Mouse (Mus musculus) erythroblast, adult 5-6 weeks (primary cell): ENCODE measurements around the gene Rock2. TPM values are rescaled to one million over a fixed set of nuclear protein-coding genes. Genes with fewer than 3 reads are reported as not detected.

Source experiments
- ATAC-seq: replicated peaks from 2 replicates; pipeline ENCODE4 v1.8.0; 2016; ENCODE audit warnings: moderate number of reproducible peaks, mild to moderate bottlenecking, moderate TSS enrichment, inconsistent platforms; ENCODE audit not compliant: poor library complexity, low FRiP score, severe bottlenecking
- total RNA-seq, 2 experiments: library from RNA; stranded (forward) in 1 of 2; stranded (reverse) in 1 of 2; fragments of 150-400 nt in 1 of 2; fragments of 200-764, 138-1000 nt in 1 of 2; gene quantifications; 2 replicates each; pipeline versions ENCODE4 v1.2.3 to v1.2.4; 2015 to 2017; ENCODE audit warnings: low replicate concordance in 2 of 2

The Rock2 gene
- total RNA-seq, 2 experiments from 2014 or later, result 21.9 to 24.2 TPM

GRCm38 (mm10) chr12:16897225-16897624, 2.5 kb downstream of the Rock2 start:
- ATAC-seq, result no peak

- no peak for ATAC-seq
Measured at GRCm38 (mm10) chr12:16898221-16898620, 3.5 kb downstream of the Rock2 start.

GRCm38 (mm10) chr12:16898790-16899189, 4.1 kb downstream of the Rock2 start:
- ATAC-seq, result no peak

- ATAC-seq, result no peak
Measured at GRCm38 (mm10) chr12:16900625-16901222, 6.0 kb downstream of the Rock2 start.

- ATAC-seq, result no peak
Measured at GRCm38 (mm10) chr12:16903949-16904635, 9.4 kb downstream of the Rock2 start.

GRCm38 (mm10) chr12:16907282-16907846, 12.7 kb downstream of the Rock2 start:
- ATAC-seq, result no peak

- no peak for ATAC-seq
Measured at GRCm38 (mm10) chr12:16907953-16908648, 13.4 kb downstream of the Rock2 start.

- no peak for ATAC-seq
Measured at GRCm38 (mm10) chr12:16911524-16911923, 16.8 kb downstream of the Rock2 start.

GRCm38 (mm10) chr12:16912600-16912999, 17.9 kb downstream of the Rock2 start:
- ATAC-seq, result no peak

- ATAC-seq, result no peak
Measured at GRCm38 (mm10) chr12:16920186-16920860, 25.6 kb downstream of the Rock2 start.

- ATAC-seq, result no peak
Measured at GRCm38 (mm10) chr12:16927889-16928288, 33.2 kb downstream of the Rock2 start.

- no peak for ATAC-seq
Measured at GRCm38 (mm10) chr12:16934423-16934822, 39.7 kb downstream of the Rock2 start.

- no peak for ATAC-seq
Measured at GRCm38 (mm10) chr12:16941976-16942375, 47.3 kb downstream of the Rock2 start.

- ATAC-seq, result no peak
Measured at GRCm38 (mm10) chr12:16948239-16948638, 53.5 kb downstream of the Rock2 start.

GRCm38 (mm10) chr12:16958851-16959250, 64.2 kb downstream of the Rock2 start:
- ATAC-seq, result 0 out of 2 replicates have a peak, but pooled peaks have one; percentile 52

- no peak for ATAC-seq
Measured at GRCm38 (mm10) chr12:16963354-16963753, 68.7 kb downstream of the Rock2 start.

- ATAC-seq, result no peak
Measured at GRCm38 (mm10) chr12:16966811-16967210, 72.1 kb downstream of the Rock2 start.

GRCm38 (mm10) chr12:16977120-16977519, 82.4 kb downstream of the Rock2 start:
- ATAC-seq, result no peak

GRCm38 (mm10) chr12:16985778-16986177, 91.1 kb downstream of the Rock2 start:
- ATAC-seq, result no peak

- ATAC-seq, result no peak
Measured at GRCm38 (mm10) chr12:16991376-16991775, 96.7 kb downstream of the Rock2 start.
